Mouse (Mus musculus) MEL-GATA-1-ER (cell line): Measurements from ENCODE around the gene Lpp.

Experiments
- DNase-seq: peaks from one replicate; pipeline ENCODE4 v3.0.0-alpha.2; 2012; ENCODE audit warnings: low read depth; ENCODE audit errors: extremely low read depth

Lpp gene

DNA sequence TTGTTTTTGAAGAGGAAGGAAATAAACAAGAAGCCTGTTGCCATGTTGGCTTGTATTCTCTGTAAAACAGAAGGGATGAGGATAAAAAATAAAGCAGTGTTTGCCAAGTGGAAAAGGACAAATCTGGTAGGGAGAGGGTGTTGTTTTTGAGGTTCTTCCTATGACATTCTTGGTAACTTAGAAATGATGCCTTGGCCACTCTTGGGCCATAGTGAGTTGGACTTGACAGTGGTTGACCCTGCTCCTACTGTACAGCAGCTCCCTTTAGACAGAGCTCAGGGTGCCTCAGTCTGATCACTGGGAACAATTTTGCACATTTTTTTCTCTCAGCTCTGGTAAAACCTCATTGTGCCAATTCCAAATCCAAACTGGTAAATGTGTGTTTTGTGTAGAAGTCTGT lies 270.8 kb downstream of the Lpp start:
- DNase-seq = no peak

DNA sequence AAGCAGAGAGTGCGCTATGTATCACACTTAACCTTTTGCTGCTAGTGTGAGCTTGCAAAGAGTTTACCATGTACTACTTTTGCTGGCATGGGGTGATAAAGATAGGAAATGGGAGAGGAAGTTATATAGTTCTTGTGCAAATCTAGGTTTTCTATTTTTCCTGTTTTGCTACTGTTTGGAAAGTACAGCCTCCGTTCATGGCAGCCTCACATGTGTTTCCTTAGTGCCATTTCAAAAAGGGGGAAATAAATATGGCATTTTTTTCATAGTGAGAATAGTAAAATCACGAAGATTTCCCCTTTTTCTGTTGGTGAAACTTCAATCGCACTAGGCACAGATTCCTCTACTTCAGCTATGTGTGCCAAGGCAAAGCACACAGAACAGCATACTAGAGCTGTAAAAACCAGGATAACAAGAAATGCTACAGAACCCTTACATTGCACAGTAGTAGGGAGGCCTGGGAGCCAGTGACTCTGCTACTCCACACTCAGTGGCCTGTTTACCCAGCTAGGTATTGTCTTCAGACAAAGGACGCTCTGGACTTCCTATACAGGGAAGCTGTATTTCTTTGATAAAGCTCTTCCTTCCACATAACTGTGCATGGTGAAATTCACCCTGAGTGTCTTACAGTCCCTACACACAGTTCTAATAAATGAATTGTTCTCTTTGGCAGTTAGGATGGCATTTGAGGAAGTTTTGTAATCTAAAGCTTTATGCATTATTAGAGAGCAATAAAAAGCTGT lies 276.6 kb downstream of the Lpp start:
- DNase-seq = no peak

DNA sequence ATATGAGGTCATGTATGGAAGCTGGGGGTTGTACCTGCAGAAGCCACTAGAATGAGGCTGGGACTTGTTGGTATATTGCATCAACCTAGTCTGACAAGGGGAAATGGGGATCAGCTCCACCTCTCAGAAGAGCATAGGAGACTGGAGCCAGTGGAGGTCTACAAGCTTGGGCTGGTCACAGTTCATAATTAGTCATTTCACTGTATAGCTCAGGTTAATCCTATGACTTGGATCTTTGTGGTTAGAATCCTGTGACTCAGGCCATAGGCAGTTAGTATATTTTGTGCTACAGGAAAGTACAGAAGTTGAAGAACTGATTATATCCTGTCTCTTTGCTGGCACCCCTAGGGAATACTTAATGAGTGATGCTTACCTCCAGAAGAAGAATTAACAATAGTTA lies 285.6 kb downstream of the Lpp start:
- DNase-seq = no peak

DNA sequence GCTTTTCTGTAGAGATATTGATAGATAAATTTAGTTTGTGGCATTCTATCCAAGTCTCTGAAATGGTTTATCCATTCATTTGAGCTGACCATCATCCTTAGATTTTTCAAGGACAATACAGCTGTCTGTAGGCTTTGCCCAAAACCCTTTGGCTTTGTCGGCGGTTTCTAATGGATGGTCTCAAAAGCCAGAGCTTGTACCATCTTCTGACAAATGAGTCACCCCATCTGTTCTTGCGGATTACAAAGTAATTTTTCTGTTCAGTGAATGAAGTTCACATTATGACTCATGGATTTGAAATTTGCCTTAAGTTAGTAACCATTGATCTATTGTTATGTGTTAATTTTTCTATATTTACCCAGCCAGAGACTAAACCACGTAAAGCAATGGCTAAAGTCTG lies 301.8 kb downstream of the Lpp start:
- DNase-seq = no peak

DNA sequence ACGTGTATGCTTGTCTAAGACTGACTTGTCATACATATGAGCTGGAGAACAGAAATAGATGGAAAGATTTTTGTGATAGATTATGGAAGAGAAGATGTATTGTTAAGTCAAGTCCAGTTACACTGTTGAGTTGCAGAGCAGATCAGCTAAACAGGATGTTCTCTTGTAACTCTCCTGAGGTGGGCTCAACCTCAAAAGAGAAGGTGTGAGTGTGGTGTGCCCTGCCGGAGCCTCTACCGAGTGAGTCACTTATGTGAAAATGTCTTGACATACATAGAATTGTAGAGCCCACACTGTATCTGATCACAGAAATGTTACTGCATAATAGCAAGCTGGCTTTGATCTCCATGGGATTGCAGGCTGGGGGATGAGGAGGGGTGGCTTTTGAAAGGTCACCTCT lies 310.9 kb downstream of the Lpp start:
- DNase-seq = no peak

DNA sequence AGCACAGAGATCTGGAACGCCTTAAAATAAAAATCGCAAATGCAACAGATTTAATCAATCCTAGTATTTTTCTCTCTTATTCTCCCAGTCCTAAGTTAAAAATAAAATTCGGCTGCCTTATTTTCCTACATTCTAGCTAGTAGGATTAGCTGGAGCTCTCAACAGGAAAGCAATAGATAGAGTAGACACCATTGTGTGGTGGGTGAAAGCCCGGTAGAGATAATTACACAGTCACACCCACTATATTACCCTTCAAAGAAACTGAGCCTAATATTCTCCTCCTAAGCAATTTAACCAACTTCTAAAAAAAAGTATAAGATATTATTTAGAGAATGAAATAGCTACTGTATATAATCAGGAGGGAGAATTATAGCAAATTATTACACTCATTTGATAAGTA lies 330.3 kb downstream of the Lpp start:
- DNase-seq = no peak

DNA sequence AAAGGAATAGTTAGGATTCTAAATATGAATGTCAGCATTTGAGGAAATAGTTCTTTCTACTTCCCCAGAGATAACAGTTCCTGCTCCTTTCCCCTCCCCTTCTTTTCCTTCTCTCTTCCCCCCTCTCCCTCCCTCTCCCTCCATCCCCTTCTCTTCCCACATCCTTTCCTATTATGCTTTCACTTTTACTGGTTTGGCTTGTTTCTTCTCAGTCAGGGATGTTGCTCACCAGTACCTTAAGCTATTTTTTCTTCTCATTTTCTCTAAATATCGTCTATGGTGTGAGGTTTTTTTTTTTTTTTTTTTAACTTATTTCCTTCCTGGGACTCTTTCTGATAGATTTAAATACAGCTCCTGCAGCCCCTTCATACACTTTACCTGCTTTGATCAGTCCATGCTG lies 339.4 kb downstream of the Lpp start:
- no peak for DNase-seq

DNA sequence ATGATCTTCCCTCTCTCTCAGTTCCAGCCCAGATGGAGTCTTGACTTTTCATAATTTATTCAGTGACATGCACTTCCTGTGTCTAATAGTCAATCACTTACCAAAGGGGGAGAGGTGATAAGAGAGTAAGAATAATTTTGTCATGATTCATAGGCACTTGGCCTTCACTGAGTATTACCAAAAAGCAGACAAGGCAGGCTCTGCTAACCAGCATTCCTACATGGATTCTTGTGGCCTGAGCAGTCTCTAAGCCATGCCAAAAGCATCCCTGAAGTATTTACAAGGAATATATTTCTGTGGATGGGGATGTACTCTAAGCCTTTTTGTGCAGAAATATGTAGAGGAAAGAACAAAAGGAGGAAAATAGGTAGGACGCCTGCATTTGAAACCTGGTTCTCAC lies 340.0 kb downstream of the Lpp start:
- DNase-seq = no peak

DNA sequence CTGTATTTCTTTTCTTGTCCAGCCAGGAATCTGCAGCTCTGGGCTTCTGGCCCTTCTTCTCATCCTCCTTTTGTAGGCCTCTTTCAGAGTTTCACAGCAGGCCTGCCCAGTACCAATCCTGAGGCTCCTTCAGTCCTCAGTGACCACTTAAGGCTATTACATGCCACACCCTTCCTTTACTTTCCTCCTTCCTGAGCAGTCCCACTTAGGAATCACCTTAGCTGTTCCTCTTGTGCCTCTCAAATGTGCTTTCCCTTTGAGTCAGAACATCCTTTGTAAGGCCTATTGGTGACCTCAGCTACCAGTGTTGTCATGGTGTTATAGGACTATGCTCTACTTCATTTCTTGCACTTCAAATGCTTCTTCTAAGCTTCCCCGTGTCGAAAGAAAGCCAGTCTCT lies 342.4 kb downstream of the Lpp start:
- DNase-seq = no peak

DNA sequence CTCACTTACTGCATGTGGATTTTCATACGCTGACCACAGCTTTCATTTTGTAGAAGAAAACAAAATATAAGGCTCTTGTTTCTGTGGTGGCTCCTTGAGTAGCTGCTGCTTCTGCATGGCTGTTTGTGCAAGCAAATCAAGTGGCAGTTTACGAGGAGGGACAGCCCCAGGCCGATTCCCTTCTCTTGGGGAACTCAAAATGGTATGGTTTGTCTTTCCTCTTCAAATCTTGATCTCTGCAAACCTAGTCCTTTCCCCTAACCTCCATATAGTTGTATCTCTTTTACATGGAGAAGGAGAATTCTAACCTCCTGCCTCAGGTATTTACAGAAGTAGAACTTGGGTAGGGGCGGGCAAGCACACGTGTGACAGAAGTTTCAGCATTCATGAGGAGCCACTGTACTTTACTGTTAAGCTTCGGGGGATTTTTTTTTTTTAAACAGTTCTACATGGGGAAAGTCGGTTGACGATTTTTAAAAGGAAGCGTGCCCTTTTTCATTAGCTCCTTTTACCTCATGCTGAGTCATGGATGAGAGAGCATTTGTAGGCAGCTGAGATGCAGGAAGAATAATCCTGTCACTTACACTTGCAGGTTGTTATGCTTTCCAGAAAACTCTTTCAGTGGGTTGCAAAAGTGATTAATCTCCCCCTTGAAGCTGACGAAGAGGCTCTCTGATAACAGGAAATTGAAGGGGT lies 344.2 kb downstream of the Lpp start:
- no peak for DNase-seq

DNA sequence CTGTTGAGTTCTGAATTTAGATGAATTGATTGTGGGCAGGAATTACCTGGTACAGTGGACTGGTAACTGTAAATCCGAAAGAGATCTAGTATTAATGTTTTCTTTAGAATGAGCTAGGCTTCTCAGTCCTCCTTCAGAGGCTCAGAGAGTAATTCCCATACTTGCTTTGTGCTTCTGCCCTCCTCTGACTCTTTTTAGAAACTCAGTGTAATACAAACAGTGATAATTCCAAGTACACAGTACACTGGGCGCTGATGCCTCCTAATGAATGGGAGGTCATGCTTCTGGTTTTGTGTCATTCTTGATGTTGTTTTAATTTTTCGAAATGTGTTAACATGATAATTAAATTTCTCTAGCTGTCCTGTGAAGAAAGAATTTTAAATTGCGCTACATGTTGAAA lies 347.4 kb downstream of the Lpp start:
- no peak for DNase-seq

DNA sequence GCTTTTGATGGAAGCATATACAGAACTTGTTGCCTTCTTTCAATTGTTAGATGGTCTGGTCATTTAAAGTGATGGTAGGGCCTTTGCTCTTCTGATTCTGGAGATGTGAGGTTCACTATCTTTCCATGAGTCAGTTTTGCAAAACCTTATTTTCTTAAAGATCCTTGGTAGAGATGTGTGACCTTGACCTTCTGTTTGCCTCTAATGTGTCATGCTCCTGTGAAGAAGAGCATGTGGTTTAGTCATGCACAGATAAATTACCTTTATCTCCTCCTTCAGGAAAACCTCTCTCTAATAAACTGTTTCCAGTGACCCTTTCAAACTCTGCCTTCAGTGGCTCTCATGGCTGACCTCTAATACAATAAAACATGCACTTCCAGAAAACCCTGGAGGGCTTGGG lies 356.5 kb downstream of the Lpp start:
- no peak for DNase-seq

DNA sequence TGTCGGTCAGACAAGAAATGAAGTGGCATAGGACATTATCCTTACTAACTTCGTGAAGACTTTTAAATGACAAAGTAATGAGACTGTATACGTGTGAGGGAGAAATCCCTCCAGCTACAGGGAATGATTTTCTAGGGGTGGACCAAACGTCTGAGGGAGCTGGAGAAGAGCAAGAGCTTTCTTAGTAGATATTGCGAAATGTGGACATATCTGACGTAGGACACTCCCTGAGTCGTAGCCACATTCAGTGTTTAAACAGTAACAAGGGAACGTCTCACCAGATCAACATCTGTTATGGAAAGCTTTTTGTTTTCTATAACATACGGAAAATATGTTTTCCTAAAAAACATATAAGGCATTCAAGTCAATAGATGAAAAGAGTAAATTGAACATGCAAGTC lies 362.8 kb downstream of the Lpp start:
- no peak for DNase-seq

DNA sequence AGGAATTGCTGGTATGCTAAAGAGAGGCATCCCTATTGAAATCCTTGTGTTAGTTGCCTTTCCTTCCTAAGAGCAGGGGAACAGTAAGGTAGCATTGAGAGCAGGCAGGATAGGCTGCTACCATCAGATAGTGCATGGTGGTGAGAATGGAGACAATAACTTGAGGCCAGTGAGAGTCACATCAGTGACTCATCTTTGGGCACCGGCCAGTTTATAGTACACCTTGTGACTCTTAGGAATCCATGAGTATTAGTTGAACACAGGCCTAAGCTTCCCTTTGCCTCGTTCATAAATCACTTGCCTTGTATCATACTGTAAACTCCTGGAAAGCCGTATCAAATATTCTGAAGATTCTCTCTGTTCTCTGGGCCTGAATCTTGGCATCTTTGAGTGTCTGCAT lies 372.7 kb downstream of the Lpp start:
- no peak for DNase-seq

DNA sequence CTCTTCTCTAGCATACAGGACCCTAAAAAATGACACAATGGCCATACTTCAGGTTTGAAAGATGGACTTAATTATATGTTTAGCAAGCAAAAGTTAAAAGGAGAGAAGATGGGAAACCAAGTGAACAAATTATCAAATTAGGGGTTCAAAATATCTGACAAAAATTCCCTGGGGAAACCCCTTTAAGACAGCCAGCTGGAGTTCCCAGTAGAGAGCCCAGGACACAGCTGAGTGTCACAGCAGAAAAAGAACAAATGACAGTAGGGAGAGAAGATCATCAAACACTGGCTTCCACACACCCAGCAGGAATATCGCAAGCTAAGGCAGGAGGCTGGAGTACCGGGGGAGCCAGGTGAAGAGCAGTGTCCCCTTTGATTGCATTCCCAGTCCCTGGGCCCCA lies 373.3 kb downstream of the Lpp start:
- no peak for DNase-seq

DNA sequence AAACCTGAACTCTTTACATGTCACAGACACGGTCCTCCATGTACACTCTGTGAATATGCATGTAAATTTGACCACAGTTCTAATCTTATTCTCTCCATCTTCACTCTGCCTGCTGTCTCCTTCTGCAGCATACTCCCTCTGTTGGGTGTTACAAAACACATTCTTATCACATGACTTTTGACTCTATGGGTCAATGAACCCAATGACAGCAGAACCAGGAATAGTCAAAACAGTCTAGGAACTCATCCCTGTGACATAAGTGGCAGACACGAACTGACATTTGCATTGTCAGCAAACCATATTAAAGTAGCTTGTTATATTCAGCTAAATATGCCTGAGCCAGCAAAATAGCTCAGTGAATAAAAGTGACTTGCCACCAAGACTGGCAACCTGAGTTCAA lies 383.7 kb downstream of the Lpp start:
- DNase-seq = no peak

DNA sequence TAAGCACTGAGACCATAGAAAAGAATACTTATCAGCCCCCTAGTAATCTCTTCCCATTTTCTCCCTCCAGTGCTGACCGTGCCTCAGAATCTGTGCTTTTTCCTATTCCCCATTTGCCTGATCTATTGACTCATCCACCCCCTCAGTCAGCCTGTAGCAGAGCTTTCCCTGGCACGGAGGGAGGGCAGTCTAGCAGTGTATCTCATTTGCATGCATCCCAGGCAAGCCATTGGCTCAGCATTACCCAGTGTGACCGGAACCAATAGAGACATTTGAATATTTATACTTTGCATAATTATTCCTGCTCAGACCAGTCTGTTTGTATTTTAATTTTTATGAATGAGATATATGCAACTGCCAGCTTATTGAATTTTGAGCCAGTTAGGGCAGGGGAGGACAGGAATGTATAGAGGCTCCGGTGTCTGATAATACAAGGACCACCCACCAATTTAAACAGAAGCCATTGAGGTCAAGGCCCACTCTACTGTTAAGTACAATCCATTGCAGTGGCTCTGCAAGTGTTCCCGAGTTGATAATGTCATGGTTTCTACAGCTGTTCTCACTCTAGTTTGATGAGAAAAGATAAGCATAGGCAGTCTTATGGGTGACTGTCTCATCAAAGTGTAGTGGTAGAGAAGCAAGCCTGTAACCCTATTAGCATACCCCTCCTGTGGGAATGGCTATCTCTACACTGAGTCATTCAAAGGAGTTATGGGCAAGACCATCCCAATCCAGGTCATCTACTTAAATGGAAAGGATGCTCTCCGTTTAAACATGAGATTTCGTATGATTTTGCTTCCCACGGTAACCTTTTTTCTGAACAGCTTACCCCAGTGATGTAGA lies 385.3 kb downstream of the Lpp start:
- DNase-seq = no peak

DNA sequence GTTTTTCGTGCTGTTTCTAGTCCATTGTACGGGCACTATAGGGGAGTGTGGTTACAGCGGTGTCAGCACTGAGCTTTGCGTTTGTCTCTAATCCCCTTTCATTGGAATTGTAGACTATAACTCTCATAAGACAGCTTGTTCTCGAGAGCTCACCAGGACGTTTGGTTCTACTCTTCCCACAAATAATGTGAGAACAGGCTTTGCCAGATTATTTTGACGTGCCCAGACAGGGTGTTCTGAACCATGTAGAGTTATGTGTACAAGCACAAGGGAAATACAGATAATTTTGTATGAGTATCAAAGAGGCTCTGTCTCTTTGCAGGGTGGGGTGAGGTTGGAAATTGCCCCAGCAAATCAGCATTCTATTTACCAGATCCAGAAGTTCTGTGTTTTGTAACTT lies 387.2 kb downstream of the Lpp start:
- DNase-seq = no peak

DNA sequence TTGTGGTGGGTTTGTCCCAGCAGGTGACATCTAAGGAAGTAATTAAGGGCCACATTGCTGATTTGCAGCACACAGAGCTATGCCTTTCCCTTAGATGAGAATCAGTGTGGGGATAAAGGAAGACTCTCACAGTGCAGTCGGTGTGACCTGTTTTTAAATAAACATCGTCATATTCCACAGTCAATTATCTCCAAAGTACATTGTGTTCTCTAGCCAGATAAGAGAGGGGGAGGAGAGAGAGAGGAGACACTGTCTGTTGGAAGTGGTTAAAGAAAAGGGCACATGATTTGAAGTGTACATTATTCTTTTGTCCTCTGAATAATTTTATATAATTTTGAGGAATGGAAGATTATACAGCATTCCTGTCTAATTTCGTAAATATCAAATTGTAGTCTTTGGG lies 388.6 kb downstream of the Lpp start:
- no peak for DNase-seq

DNA sequence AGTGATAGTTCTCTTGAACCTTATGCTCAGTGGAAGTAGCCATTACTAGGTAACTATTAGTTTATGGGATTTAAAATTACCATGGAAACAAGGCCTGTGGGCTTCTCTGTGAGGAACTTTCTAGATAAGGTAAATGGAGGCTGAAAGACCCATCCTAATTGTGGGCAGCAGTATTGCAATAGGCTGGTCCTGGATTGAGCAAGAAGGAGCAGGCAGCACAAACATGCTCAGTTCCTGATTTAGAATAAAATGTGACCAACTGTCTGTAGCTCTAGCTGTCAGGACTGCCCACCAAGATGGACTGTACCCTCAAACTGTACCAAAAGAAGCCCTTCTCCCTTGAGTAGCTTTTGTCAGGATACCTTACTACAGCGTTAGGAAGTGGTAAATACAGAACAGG lies 392.3 kb downstream of the Lpp start:
- DNase-seq = no peak

DNA sequence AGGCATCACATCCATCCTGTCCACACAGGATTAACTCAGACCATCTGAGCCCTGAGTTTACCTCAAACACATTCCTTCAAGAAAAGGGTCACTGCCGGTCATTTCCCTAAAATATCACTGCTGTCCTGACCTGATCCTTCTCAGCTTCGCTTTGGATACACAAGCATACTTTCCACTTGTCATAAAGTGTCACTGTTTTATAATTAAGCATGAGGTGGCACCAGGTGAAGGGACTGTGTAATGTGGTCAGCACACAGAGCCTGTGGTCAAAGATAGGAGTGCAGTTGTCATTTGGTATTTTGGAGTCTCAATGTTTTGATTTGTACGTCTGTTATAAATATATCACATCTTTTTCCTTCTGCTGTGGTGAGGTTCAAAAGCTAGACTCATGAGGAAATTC lies 395.7 kb downstream of the Lpp start:
- DNase-seq = no peak

DNA sequence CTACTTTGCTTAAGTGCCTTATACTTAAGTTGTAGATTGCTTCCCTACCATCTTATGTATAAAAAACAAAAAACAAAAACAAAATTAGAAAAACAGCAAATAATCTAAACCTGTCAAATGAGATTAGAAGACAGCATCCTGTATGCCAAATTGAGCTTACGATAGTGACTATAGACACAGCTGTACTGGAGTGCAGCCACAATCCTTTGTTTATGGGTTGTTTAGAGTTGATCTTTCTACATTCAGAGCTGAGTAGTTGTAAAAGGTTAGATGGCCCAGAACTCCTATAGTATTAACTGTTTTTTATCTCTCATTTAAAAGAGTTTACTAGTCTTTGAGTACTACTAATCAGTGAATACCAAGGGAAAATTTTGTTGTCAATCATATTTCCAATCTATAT lies 398.1 kb downstream of the Lpp start:
- no peak for DNase-seq

DNA sequence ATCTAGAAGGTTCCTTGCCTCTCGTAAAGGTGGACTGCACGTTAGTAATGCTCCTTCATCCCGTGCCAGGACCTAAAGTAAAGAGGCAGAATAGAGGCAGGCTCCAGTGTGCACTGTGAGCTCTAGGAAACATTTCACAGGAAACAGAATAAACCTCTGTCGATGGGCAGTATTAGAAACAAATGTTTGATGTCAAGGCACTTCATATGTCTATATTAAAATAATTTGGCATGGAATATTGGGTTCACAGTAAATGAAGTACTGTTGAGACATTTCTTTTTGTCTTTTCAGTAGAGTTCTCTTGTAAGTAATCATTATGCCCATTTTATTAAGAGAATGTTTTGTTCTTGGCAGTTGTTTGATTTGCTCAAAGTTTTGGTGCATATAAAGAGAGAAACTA lies 398.7 kb downstream of the Lpp start:
- no peak for DNase-seq
